Mouse (Mus musculus) B cell, adult 62 days (primary cell): Measurements from ENCODE around the gene Ankrd53. TPM values are rescaled to one million over a fixed set of nuclear protein-coding genes. Genes with fewer than 3 reads are reported as not detected.

ENCODE experiments used
- total RNA-seq: library from RNA; stranded (reverse); gene quantifications from 4 replicates; pipeline ENCODE4 v1.2.4, GENCODE M21; 2023

Ankrd53 gene
- not detected in 4 replicates for total RNA-seq

DNA sequence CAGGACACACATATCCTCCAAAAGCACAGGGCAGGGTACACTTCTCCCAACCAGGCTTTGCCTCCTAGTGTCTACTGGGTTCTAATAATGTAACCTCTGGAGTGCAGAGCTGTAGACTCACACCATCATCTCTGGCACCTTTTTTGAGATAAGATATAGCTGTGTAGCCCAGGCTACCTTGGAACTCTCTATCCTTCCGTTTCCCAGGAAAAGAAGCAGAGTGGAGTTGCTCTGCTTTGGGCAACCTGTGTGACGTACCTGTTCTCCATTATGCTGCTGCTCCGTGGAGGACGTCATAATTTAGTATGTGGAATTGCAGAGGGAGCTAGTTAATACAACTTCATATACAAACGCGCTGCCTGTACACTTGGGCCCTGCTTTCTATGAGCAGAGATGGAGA, at the start of gene Ankrd53:
TSS of gene Ankrd53 (plus strand) at position 301 of the 400 bp plus-strand sequence.

DNA sequence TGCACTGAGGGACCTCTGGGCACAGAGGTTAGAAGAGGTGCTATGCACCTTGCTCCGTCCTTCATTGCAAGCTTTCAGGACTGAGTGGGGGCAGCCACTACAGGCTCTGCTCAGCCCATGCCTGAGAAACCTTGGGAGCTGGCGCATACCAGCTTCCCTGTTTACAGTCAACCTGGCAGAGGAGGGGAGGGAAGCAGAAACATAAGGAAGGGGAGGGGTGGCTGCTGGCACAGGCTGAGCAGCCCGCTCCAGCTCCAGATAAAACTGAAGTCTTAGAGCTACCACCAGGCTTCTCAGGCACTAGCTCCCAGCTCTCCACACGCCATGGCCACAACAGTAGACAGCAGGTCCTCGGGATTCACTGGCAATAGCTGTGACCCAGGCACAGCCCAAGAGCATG, 19.7 kb upstream of the Ankrd53 start, which contains the start of gene Atp6v1b1:
TSS of gene Atp6v1b1 (plus strand) at position 230 of the 400 bp plus-strand sequence.

DNA sequence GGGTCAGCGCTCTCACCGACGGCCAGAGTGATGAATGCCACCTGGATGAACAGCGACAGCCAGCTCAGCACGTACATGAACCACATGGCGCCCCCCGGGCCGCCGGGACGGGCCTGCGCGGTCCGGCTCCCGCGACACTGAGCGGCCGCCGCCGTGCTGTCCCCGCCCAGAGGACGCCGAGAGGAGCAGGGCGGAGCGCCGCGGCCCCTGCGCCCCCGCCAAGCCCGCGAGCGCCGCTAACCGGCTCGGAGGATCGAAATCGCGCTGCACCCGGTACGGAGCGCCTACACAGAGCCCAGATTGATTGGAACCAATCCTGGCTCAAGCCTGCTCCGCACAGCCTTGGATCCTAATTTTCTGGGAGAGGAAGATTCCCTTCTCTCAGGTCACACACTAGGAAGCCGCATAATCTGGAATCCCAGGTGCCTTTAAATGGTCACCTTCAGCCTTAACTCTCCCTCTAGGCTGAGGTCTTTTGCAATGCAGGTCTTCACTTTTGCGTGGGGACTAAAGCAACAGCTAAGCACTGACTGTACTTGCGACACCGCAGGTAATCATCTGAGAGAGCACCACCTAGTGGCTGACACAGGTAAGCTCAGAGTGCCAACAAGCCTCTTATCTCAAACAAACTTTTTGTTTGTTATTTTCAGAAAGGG, 13.3 kb downstream of the Ankrd53 start, which contains the start of gene Tex261:
TSS of gene Tex261 (minus strand) at position 176 of the 656 bp plus-strand sequence.

DNA sequence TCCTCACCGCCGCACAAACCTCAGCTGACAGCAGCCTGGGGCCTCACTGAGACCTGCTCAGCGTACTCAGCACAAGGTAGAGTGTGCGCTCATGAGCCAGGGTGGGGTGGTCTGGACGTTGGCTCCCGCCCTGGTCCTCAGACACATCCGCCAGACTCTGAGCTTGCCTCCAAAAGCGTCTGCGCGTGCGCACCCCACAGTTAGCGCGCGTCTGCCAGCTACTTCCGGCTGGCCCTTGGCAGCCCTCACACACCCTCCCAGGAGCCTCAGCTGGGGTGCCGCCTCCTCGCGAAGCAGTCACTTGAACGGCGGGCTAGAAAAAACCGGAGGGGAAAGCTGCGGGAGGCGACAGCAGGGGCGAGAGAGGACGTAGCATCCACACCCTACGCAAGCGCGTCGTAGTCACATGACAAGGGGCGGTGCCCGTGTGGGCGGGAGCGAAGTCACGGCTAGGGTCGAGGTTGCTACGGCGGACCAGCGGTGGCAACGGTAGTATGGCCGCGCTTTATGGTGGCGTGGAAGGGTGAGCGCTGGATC, 32.4 kb downstream of the Ankrd53 start, which contains the start of gene Nagk:
TSS of gene Nagk (plus strand) at position 223 of the 537 bp plus-strand sequence.

Other genes starting within 250 kb of the Ankrd53 start
- gene Actg2, start 226.4 kb upstream of the Ankrd53 start, total RNA-seq = not detected in 4 replicates
- 15.3 to 17.4 TPM (median 16.3 TPM) in 4 replicates for gene Stambp, start 189.9 kb upstream of the Ankrd53 start, total RNA-seq
- gene Clec4f, start 106.5 kb upstream of the Ankrd53 start, total RNA-seq = not detected in 4 replicates
- gene Cd207, start 84.8 kb upstream of the Ankrd53 start, total RNA-seq = 0.39 TPM in 1 of 4 replicates, not detected in the others
- not detected in 4 replicates for gene Vax2, start 51.4 kb upstream of the Ankrd53 start, total RNA-seq
- not detected in 4 replicates for gene Atp6v1b1, start 19.7 kb upstream of the Ankrd53 start, total RNA-seq
- 33.4 to 51.1 TPM (median 45.6 TPM) in 4 replicates for gene Tex261, start 13.2 kb downstream of the Ankrd53 start, total RNA-seq
- 15.9 to 22.8 TPM (median 19.2 TPM) in 4 replicates for gene Nagk, start 32.3 kb downstream of the Ankrd53 start, total RNA-seq
- 36.5 to 55.6 TPM (median 45.9 TPM) in 4 replicates for gene Paip2b, start 69.1 kb downstream of the Ankrd53 start, total RNA-seq
- 155 to 171 TPM (median 156 TPM) in 4 replicates for gene Zfp638, start 104.5 kb downstream of the Ankrd53 start, total RNA-seq
- 0.21 to 0.78 TPM (median 0.33 TPM) in 4 replicates for gene Dysf, start 245.9 kb downstream of the Ankrd53 start, total RNA-seq